Mouse (Mus musculus): ENCODE measurements around the gene Olfr539.
"Not testable (repeated sequence)": the region's sequence is repeated elsewhere in the genome, so short reads cannot be mapped to it uniquely, and the experiment has no call there.

Gene Olfr539

DNA sequence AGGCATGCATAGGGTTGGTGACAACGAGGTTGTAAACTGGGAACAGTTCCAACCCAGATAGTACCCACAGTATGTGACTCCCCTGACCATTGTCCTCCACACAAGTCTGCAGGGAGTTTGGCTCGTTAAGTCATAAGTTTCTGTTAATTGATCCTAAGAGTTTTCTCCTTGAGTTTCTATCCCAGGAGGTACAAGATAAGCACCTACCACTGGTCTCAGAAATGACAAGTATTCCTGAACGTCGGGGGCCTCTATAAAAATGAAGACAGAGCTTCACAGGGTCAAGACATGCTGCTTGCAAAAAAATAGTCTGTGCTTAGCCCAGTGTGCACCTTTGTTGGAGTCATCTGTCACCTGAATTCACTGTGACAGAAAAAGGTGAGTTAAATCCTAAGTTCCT, at the start of gene Olfr539:
TSS of gene Olfr539 (plus strand) at position 301 of the 400 bp plus-strand sequence.
- DNase-seq: no peak

DNA sequence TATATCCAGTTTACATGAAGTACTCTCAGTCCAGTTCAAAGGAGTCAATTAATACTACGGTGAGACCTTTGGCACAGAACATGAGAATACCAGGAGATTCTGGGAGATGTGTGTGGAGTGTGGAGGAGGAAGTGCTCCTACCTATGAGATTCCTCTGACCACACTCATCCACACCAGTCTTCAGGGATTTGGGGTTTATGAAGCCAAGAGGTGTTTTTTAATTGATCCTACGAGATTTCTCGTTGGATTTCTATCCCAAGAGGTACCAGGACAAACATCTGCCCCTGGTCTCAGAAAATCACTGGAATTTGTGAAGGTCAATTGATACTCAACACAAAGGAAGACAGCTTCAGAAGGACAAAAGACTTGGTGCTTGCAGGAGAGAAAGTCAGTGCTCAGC, 31.1 kb upstream of the Olfr539 start, which contains the start of gene Olfr61:
TSS of gene Olfr61 (plus strand) at position 301 of the 400 bp plus-strand sequence.
- DNase-seq: not testable (repeated sequence)

DNA sequence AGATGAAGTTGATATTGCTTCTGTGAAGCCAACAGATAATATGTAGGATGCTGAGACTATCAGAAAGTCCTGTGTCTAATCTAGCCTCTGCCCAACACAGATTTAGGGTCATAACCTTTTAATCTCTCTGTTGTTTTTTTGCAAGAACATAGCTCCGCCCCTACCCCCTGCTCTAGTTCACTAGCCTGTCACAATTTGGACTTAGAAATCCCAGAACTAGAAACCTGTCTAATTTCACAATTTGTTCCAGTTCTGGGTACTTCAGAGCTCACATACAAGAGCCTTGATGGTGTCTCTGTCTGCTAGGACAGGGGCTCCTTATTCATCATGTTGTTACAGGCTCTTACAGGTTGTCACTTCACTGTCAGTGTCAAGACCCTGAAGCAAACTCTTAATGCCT, 29.2 kb upstream of the Olfr539 start:
- DNase-seq: no peak

DNA sequence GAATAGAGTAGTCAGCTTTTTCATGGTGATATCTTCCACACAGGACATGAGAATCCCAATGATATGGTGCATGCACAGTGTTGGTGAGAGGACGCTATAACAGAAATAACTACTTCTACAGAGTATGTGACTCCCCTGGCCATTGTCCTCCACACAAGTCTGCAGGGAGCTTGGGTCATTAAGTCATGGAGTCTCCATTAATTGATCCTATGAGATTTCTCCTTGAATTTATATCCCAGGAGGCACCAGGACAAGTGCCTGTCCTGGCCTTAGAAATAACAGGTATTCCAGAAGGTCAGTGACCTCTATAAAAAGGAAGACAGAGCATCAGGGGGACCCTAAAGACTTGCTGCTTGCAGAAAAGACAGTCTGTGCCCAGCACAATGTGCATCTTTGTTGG, 13.6 kb upstream of the Olfr539 start, which contains the start of gene Olfr53:
TSS of gene Olfr53 (plus strand) at position 301 of the 400 bp plus-strand sequence.
- DNase-seq: no peak

DNA sequence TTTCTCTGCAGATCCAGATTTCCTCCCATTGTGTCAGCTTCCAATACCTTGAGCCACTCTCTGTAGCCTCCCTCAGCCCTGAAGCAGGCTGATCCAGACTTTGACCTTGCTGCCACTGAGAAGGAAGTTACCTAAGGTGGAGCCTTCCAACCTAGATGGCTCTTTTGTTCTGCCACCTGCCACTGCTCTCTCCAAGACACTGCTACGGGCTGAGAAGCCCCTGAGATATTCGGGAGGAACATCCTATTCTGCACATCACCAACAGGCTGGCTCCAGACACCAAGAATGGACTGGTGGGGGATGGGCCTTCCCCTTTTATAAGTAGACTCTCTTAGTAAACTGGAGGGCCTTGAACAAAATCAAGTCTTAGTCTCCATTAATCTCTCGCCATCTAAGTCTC, 11.0 kb downstream of the Olfr539 start:
- not testable (repeated sequence) for DNase-seq

DNA sequence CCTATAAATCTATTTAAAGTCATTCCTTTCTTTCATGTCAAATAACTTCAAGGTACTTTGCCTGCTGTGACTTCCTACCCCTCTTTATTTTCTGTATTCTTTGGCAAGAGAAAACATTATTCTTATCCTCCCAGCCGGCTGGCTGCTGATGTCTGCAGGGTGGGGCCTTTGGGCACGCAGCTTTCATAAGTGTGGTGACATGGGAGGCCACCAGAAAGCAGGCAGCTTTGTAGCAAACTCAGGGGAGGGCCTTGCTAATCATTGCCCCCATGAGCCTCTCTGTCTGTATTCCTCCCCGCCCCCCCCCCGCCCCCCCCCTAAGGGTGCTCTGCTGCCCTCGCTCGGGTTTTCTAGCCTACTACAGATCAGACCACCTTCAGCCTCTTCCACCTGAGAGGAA, 16.1 kb downstream of the Olfr539 start:
- DNase-seq: no peak

DNA sequence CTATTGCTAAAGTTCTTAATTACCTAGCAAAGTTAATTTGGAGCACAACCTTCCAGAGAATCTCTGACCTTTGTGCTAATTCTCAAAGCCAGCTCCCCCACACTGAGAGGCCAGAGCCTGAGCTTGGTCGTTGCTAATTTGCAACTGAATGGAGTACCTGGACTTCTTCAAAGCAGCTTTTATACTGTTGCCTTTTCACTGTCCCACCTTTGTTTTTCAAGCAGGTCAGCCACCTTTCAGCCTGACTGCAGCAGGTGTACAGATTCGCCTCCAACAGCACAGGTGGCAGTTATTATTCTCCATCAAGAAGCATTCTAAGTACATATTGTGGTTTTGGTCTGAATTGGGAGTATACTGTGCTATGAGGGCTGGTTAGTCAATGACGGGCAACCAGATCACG, 19.9 kb downstream of the Olfr539 start:
- DNase-seq: not testable (repeated sequence)

DNA sequence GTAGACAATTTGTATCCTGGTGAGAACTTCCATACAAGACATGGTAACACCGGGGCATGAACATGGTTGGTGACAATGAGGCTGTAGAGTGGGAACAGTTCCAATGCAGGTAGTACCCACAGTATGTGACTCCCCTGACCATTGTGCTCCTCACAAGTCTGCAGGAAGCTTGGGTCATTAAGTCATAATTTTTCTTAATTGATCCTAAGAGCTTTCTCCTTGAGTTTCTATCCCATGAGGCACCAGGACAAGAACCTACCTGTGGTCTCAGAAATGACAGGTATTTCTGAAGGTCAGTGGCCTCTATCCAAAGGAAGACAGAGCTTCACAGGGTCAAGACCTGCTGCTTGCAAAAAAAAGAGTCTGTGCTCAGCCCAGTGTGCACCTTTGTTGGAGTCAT, 21.9 kb downstream of the Olfr539 start, which contains the start of gene Olfr45:
TSS of gene Olfr45 (plus strand) at position 301 of the 400 bp plus-strand sequence.
- DNase-seq: no peak

DNA sequence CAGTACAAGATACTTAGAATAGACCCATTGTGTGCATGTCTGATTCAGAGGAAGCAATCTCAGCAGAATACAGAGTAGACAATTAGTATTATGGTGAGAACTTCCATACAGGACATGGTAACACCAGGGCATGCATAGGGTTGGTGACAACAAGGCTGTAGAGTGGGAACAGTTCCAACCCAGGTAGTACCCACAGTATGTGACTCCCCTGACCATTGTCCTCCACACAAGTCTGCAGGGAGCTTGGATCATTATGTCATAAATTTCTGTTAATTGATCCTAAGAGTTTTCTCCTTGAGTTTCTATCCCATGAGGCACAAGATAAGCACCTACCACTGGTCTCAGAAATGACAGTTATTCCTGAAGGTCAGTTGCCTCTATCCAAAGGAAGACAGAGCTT, 37.2 kb downstream of the Olfr539 start, which contains the start of gene Olfr541:
TSS of gene Olfr541 (plus strand) at position 301 of the 400 bp plus-strand sequence.
- no peak for DNase-seq

DNA sequence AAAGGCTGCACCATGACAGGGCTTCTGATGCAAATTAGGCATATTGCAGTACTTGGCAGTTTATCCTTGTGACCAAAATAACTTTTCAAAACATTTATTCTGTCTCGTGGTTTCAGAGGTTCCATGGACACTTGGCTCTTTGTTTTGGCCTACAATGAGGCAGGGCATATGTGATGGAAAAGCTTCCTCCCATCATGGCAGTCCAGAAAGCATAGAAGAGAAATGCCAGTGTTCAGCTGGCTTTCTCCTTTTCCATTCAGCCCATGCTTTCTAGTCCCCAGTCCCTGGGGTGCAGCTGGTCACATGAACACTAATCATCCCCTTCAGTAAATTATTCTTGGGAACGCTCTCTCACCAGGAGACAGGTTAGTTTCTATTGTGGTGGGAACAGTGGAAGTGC, 46.6 kb downstream of the Olfr539 start:
- no peak for DNase-seq

DNA sequence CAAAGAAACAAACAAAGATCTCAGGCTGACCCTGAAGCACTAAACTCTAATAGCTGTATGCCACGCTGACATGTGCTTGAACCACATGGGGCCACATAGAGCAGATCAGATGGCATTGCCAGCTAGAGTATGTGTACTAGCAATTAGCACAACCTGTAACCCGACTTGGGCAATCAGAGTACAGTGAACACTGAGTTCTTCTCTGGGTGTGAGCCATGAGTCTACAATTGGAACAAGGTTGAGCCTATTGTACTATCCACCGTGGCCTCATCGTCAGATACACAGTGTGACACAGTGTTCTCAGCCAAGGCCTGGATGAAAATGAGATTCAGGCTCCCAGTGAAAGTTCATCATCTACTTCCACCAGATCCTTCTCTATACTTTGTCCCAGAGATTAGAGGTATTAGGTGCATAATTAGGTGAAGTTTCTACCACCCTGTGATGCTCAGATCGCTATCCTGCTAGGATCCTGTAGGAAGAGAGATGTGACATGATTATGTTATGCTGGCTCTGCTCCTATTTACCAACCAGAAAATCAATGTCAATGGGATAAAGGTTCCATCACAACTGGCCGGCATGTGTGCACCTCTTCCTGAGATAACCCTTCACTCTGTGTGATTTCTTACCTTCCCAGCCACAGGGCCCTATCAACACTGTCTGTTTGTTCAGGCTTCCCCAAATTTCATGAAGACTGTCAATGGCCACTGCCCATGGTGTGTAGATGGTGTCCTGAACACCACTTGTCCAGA, 48.0 kb downstream of the Olfr539 start:
- no peak for DNase-seq

DNA sequence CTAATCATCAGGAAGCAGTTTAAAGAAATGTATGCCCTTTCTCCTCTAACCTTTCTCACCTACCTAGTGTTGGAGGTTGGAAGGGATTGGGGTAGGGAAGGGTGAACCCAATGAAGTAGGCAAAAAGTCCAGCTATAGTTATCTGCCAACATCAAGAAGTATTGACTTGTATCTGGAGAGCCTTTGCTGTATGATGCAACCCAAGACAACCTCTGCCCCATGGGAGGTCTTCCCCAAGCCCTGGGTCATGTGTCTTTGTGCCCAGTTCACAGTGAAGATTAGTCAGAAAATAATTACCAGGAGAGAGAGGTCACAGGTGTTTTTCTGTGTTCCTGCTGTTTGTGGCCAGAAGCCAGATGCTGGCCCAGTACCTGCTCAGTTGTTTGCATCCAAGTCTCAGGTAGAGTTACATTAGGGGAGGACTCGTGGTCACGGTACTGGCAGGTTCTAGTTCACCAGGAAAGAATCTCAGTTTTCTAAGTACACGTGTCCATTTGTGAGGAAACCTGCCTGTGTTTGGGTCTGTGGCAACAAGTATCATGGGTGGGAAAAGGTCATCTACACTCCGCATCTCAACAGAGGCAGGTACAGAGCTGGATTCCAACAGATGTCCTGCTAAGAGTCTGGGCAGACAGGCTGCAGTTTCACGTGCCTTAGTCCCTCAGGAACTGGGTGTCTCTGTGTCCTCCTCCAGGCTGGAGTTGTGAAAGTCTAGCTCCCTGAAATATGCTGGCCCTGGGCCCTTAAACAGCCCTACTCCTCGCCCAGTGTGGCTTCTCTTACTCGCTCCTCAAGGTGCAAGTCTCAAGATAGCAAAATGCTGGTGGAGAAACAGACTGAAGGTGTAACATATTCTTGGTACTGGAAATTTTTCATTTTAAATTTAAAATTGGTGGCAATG, 57.7 kb downstream of the Olfr539 start:
- DNase-seq: no peak

DNA sequence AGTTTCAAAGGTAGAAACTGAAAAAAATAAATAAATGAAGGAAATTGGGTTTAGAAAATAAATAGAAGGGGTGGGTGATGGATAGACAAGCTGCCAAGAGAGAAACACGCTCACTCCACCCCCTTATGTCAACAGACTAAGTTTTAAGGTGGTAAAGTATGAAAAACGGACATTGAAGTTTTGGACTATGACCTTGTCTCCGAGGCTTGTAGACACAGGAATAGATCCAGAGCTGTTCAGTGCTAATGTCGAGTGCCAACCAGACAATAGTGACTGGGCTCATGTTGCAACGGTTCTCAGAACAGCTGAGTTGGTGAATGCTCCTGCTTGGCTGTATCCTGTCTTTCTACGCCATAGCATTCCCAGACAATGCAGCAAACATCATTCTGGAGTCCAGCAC, 61.4 kb downstream of the Olfr539 start:
- DNase-seq: no peak

DNA sequence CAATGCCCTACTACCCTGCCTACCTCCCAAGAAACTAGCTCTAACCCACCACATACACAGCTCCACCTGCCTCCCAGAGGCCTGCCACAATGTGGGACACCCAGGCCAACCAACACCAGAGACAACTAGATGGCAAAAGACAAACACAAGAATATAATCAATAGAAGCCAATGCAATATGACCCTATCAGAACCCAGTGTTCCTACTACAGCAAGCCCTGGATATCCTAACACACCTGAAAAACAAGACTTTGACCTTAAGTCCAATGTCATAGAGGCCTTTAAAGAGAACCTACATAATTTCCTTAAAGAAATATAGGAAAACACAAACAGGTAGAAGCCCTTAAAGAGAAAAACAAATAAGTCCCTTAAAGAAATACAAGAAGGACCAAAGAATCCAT, 65.8 kb downstream of the Olfr539 start:
- DNase-seq: no peak
